In genomic region chr11:4605414-4605813, GRCm38 (mm10) we compare ENCODE assay signal across 13 mouse cellular contexts. TPM values are rescaled to one million over a fixed set of nuclear protein-coding genes. Genes with fewer than 3 reads are reported as not detected.
DNase-seq lines count a peak whose midpoint lies in the region; ATAC-seq and TF ChIP-seq lines count a peak whose summit lies in the region.
"Had no signal": no experiment of that assay in that cellular context is flagged by ENCODE, and none has a peak within 500 bp of the region (broad histone marks: within the 10 kb centered on the region; RNA-seq: fewer than 3 reads in every experiment).

No protein-coding gene starts in this region.

- no peak overlapping the region for H3K4me2 ChIP-seq in lung, postnatal 0 days (replicated peaks; ENCODE audit: low read depth, low read length)
- H3K4me2 ChIP-seq in kidney, postnatal 0 days (ENCODE audit: low read length): no peak overlapping the region
- H3K4me2 ChIP-seq: stomach, embryonic 15.5 days had no signal

- no peak overlapping the region for H3K27ac ChIP-seq in lung, postnatal 0 days (ENCODE audit: low read length)
- no peak overlapping the region for H3K27ac ChIP-seq in kidney, postnatal 0 days
- H3K27ac ChIP-seq: stomach, embryonic 15.5 days had no signal

- TF ChIP-seq EP300 in lung, postnatal 0 days (IDR thresholded peaks at IDR 0.05): no peak

- no peak overlapping the region for H3K9ac ChIP-seq in lung, postnatal 0 days (replicated peaks; ENCODE audit: low read depth)
- no peak overlapping the region for H3K9ac ChIP-seq in kidney, postnatal 0 days (ENCODE audit: low read depth, low read length)
- H3K9ac ChIP-seq: stomach, embryonic 15.5 days had no signal

- no peak for DNase-seq in lung, postnatal 0 days (ENCODE audit: low spot score)
- DNase-seq in lung, postnatal 14 days: no peak
- DNase-seq in c-Kit-negative CD71-positive TER-119-positive erythroid progenitor cells, embryonic 14.5 days (ENCODE audit: low read depth, low spot score): peak; percentile 49
- peak; percentile 25 for DNase-seq in kidney, postnatal 0 days (ENCODE audit: low spot score)
- peak; percentile 18 to 47 for DNase-seq in spleen, postnatal 14 days (ENCODE audit: low spot score in 2 of 2)
- no peak for DNase-seq in adipocyte (ENCODE audit: low spot score)
- DNase-seq in gastrocnemius, postnatal 36 days: no peak
- DNase-seq in left cerebral cortex, postnatal 14 days (ENCODE audit: low spot score in 2 of 2): no peak
- DNase-seq: adrenal gland, adult 8-10 months had no signal

- no peaks in the 10 kb centered on the region for H3K27me3 ChIP-seq in lung, postnatal 0 days (replicated peaks; ENCODE audit: insufficient read depth, low read length)
- H3K27me3 ChIP-seq in kidney, postnatal 0 days (ENCODE audit: insufficient read depth, low read length): no peaks in the 10 kb centered on the region
- H3K27me3 ChIP-seq: stomach, embryonic 15.5 days had no signal

- no peak overlapping the region for H3K4me3 ChIP-seq in lung, postnatal 0 days (ENCODE audit: low read depth, low read length)
- no peak overlapping the region for H3K4me3 ChIP-seq in kidney, postnatal 0 days (replicated peaks; ENCODE audit: low read depth, low read length)
- H3K4me3 ChIP-seq: stomach, embryonic 15.5 days had no signal

- WGBS in lung, postnatal 0 days: 46% methylated on average over 7 of the region's 7 CpGs
- 50% methylated on average over 7 of the region's 7 CpGs for WGBS in kidney, postnatal 0 days

- H3K36me3 ChIP-seq in lung, postnatal 0 days (ENCODE audit: insufficient read depth, low read length): no peaks in the 10 kb centered on the region
- H3K36me3 ChIP-seq in kidney, postnatal 0 days (ENCODE audit: insufficient read depth, low read length): no peaks in the 10 kb centered on the region
- H3K36me3 ChIP-seq: stomach, embryonic 15.5 days had no signal

- no peaks in the 10 kb centered on the region for H3K9me3 ChIP-seq in lung, postnatal 0 days (ENCODE audit: low read length)
- H3K9me3 ChIP-seq in kidney, postnatal 0 days (replicated peaks; ENCODE audit: low read length): no peaks in the 10 kb centered on the region
- H3K9me3 ChIP-seq: stomach, embryonic 15.5 days had no signal

- ATAC-seq in lung, postnatal 0 days: peak; percentile 32; the same call in 1 of the 2 replicates
- peak; percentile 49 for ATAC-seq in kidney, postnatal 0 days (replicated peaks; ENCODE audit: low FRiP score, low read depth)

- no peaks in the 10 kb centered on the region for H3K4me1 ChIP-seq in lung, postnatal 0 days (ENCODE audit: insufficient read depth, low read depth, low read length)
- peaks cover 5% of the 10 kb centered on the region for H3K4me1 ChIP-seq in kidney, postnatal 0 days (replicated peaks; ENCODE audit: insufficient read depth, low read length)

- no peak for TF ChIP-seq CTCF in lung, postnatal 0 days (IDR thresholded peaks at IDR 0.05)
- no peak for TF ChIP-seq CTCF in kidney, postnatal 0 days (IDR thresholded peaks at IDR 0.05; ENCODE audit: low read depth)

- intact Hi-C loops in gastrocnemius, postnatal 36 days (cut with DNase I): no loop called here
- intact Hi-C loops in left cerebral cortex, postnatal 14 days (cut with DNase I): no loop called here

RNA-seq across cellular contexts. Expression of gene Mtmr3, which starts 10.8 kb away (rescaled TPM):
- polyA plus RNA-seq in lung, postnatal 0 days (2015; fragmentation: Nextera tagmentation; extraction: Ambion mirVana): 22.0 and 24.6 TPM in 2 replicates
- polyA plus RNA-seq in kidney, postnatal 0 days (2015; fragmentation: Nextera tagmentation; extraction: Ambion mirVana): 18.1 and 19.6 TPM in 2 replicates
- total RNA-seq in gastrocnemius, postnatal 36 days (2021): 10 to 100 TPM; 42.5 to 43.2 TPM
- 10 to 100 TPM; 60.8 to 65.5 TPM for total RNA-seq in left cerebral cortex, postnatal 14 days (2021)

RNA-seq across cellular contexts. Expression of gene Gm11032, which starts 14.5 kb away (rescaled TPM):
- polyA plus RNA-seq in lung, postnatal 0 days (2015; fragmentation: Nextera tagmentation; extraction: Ambion mirVana): not detected in 2 replicates
- not detected in 2 replicates for polyA plus RNA-seq in kidney, postnatal 0 days (2015; fragmentation: Nextera tagmentation; extraction: Ambion mirVana)
- not detected for total RNA-seq in gastrocnemius, postnatal 36 days (2021)
- total RNA-seq in left cerebral cortex, postnatal 14 days (2021): not detected
- total RNA-seq: adrenal gland, adult 8-10 months; heart, postnatal 10 days; left cerebral cortex, adult 8-10 months had no signal
- polyA plus RNA-seq: embryonic facial prominence, embryonic 14.5 days; stomach, embryonic 15.5 days had no signal

RNA-seq across cellular contexts. Expression of gene Ascc2, which starts 32.1 kb away (rescaled TPM):
- 21.7 and 25.3 TPM in 2 replicates for polyA plus RNA-seq in lung, postnatal 0 days (2015; fragmentation: Nextera tagmentation; extraction: Ambion mirVana)
- 23.2 and 23.9 TPM in 2 replicates for polyA plus RNA-seq in kidney, postnatal 0 days (2015; fragmentation: Nextera tagmentation; extraction: Ambion mirVana)
- 10 to 100 TPM; 13.3 to 16.1 TPM for total RNA-seq in gastrocnemius, postnatal 36 days (2021)
- total RNA-seq in left cerebral cortex, postnatal 14 days (2021): 10 to 100 TPM; 18.6 to 19.8 TPM

Comparison
In these comparisons a context has a peak if more than half of its experiments do, and no peak if none do; other contexts are left out.
1. DNase-seq: peak in c-Kit-negative CD71-positive TER-119-positive erythroid progenitor cells, embryonic 14.5 days (single experiment), kidney, postnatal 0 days (single experiment) and spleen, postnatal 14 days (2 of 2); none in lung, postnatal 0 days (single experiment), lung, postnatal 14 days (single experiment), adipocyte (single experiment), gastrocnemius, postnatal 36 days (0 of 2) and left cerebral cortex, postnatal 14 days (0 of 2).